Mouse (Mus musculus): ENCODE measurements at regions not wholly inside any gene's neighbourhood (a gene's known extent, or its start where the extent isn't known, plus 50 kb on each side); places are given as distances from the start of the nearest gene placed in this dataset.

- ATAC-seq (ENCODE audit: insufficient number of reproducible peaks, insufficient read depth, low FRiP score, low TSS enrichment): no peak
- no peaks in the 10 kb centered on the region for H3K4me1 ChIP-seq
- 78% methylated on average over 2 of the region's 2 CpGs for WGBS
These were observed 346.5 kb upstream of the Tenm2 start for GRCm38 (mm10) chr11:37582236-37582635.

DNA sequence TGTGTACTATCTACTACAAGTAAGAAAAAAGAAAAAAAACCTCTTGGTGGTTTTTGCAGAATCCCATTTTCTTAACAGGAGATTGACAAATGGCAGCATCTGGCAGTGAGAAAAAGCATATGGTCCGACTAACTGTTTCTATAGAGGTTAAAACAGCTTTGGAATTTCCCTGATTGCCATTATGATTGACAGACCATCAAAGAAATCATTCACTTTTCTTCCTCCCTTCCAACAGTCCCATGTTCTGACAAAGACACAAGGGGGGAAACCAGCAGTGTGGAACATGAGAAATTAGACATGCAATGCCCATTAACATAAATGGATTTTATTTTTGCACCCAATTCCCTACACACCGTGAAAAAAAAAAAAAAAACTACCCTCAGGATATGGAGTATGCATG, 297.9 kb upstream of the Tenm2 start:
- Histone ChIP-seq H3K36me3 (no peaks in the 10 kb centered on the region), H3K9me3 (no peaks in the 10 kb centered on the region), H3K4me3 (no peak overlapping the region), H3K4me2 (replicated peaks) (no peak overlapping the region), H3K27ac (no peak overlapping the region), H3K4me1 (no peaks in the 10 kb centered on the region), H3K9ac (no peak overlapping the region), H3K27me3 (no peaks in the 10 kb centered on the region)
- WGBS: 48% methylated on average over 2 of the region's 2 CpGs
- no peak for ATAC-seq (ENCODE audit: insufficient number of reproducible peaks, insufficient read depth, low FRiP score, low TSS enrichment)

More at GRCm38 (mm10) chr11:37582236-37582635, 346.5 kb upstream of the Tenm2 start:
- Histone ChIP-seq H3K36me3 (no peaks in the 10 kb centered on the region), H3K4me3 (no peak overlapping the region), H3K9me3 (no peaks in the 10 kb centered on the region), H3K9ac (no peak overlapping the region), H3K27me3 (no peaks in the 10 kb centered on the region), H3K27ac (no peak overlapping the region), H3K4me2 (replicated peaks) (no peak overlapping the region)

- no peak overlapping the region for H3K4me3 ChIP-seq
- WGBS: 28% methylated on average over 2 of the region's 2 CpGs
- ATAC-seq (ENCODE audit: insufficient number of reproducible peaks, insufficient read depth, low FRiP score, low TSS enrichment): no peak
- H3K4me1 ChIP-seq: no peaks in the 10 kb centered on the region
- H3K4me2 ChIP-seq (replicated peaks): no peak overlapping the region
- H3K36me3 ChIP-seq: no peaks in the 10 kb centered on the region
- H3K9ac ChIP-seq: no peak overlapping the region
- no peak overlapping the region for H3K27ac ChIP-seq
- H3K9me3 ChIP-seq: no peaks in the 10 kb centered on the region
- H3K27me3 ChIP-seq: no peaks in the 10 kb centered on the region
These were observed 296.7 kb upstream of the Tenm2 start for GRCm38 (mm10) chr11:37532476-37532875.

DNA sequence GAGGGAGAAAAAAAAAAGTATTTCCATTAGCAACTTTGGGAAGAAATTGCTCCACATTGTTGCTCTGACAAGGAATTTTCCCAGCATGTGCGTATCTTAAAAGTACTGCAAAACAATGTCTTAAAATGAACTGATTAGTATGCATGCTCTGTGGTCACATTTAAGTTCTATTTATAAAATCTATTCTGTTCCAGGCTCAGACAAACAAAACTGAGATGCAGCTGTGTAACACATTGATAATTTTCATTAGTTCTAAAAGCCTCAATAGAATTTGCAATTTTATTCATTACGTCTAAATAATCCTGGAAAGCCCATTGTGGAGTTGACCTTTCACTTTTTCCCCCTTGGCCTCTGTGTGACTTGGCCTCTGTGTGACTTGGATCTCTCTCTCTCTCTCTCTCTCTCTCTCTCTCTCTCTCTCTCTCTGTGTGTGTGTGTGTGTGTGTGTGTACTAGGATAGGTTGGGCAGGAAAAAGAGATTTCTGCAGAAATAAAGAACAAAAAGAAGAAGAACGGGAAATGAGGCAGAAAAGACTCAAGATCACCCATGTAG, 262.8 kb upstream of the Tenm2 start:
- no peak overlapping the region for H3K4me2 ChIP-seq (replicated peaks)
- no peaks in the 10 kb centered on the region for H3K27me3 ChIP-seq
- ATAC-seq (ENCODE audit: insufficient number of reproducible peaks, insufficient read depth, low FRiP score, low TSS enrichment): no peak
- no peak overlapping the region for H3K9ac ChIP-seq
- H3K36me3 ChIP-seq: no peaks in the 10 kb centered on the region
- 55% methylated on average over 3 of the region's 3 CpGs for WGBS
- no peak overlapping the region for H3K27ac ChIP-seq
- no peak overlapping the region for H3K4me3 ChIP-seq
- no peaks in the 10 kb centered on the region for H3K9me3 ChIP-seq
- no peaks in the 10 kb centered on the region for H3K4me1 ChIP-seq

DNA sequence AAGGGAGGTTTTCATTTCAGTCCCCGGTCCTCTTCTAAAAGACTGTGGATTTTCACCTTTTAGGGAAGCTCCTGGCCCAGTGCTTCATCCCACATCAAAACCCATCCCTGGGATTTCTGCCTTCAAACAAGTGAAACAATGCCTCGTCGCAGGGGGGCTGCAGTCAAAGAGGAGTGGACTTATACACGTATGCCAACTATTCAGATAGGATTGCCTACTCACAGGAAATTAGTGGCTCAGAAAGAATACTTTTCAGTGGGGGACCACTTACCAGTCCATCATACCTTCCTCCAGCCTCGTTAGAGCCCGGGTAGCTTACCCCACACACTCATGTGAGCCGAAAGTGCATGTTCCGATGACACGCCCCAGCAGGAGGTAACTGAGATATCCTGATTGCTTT, 262.1 kb upstream of the Tenm2 start:
- Histone ChIP-seq H3K27ac (no peak overlapping the region), H3K4me2 (replicated peaks) (no peak overlapping the region), H3K4me1 (no peaks in the 10 kb centered on the region), H3K9me3 (no peaks in the 10 kb centered on the region), H3K9ac (no peak overlapping the region), H3K36me3 (no peaks in the 10 kb centered on the region), H3K4me3 (no peak overlapping the region), H3K27me3 (no peaks in the 10 kb centered on the region)
- ATAC-seq (ENCODE audit: insufficient number of reproducible peaks, insufficient read depth, low FRiP score, low TSS enrichment): no peak
- WGBS: 50% methylated on average over 9 of the region's 9 CpGs

- Histone ChIP-seq H3K4me2 (replicated peaks) (no peak overlapping the region), H3K27me3 (no peaks in the 10 kb centered on the region), H3K9ac (no peak overlapping the region), H3K4me1 (no peaks in the 10 kb centered on the region), H3K9me3 (no peaks in the 10 kb centered on the region), H3K27ac (no peak overlapping the region), H3K4me3 (no peak overlapping the region), H3K36me3 (no peaks in the 10 kb centered on the region)
- 77% methylated on average over 3 of the region's 3 CpGs for WGBS
- no peak for ATAC-seq (ENCODE audit: insufficient number of reproducible peaks, insufficient read depth, low FRiP score, low TSS enrichment)
These were observed 244.5 kb upstream of the Tenm2 start for GRCm38 (mm10) chr11:37480236-37480635.

DNA sequence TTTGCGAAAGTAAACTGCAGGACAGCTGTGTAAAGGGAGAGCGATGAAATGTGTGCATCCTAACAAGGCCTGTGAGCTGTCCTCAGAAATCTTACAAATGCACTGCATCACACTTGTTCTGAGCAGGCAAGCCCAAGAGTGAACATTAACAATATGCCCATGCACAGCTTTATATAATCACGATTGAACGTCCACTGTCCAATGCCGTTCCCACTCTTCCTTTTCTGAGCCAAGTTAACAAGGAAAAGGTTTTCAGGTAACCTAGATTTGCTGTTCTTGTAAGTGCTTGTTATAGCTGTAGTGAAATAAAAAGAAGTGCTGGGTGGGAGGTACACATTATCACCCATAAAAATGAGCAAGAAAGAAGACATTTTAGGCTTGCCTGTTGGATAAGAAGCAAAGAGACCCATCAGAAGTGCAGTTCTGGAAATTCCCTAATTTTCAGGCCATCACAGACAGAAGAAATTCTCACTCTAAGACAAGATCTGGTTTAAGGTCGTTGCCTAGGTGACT, 243.3 kb upstream of the Tenm2 start:
- Histone ChIP-seq H3K9me3 (no peaks in the 10 kb centered on the region), H3K36me3 (no peaks in the 10 kb centered on the region), H3K27ac (no peak overlapping the region), H3K4me2 (replicated peaks) (no peak overlapping the region), H3K9ac (no peak overlapping the region), H3K4me3 (no peak overlapping the region), H3K4me1 (no peaks in the 10 kb centered on the region), H3K27me3 (no peaks in the 10 kb centered on the region)
- ATAC-seq (ENCODE audit: insufficient number of reproducible peaks, insufficient read depth, low FRiP score, low TSS enrichment): no peak
- 86% methylated on average over 6 of the region's 6 CpGs for WGBS

GRCm38 (mm10) chr11:37474068-37474467, 238.3 kb upstream of the Tenm2 start:
- H3K4me3 ChIP-seq: no peak overlapping the region
- no peak overlapping the region for H3K9ac ChIP-seq
- H3K4me1 ChIP-seq: no peaks in the 10 kb centered on the region
- H3K27ac ChIP-seq: no peak overlapping the region
- no peak overlapping the region for H3K4me2 ChIP-seq (replicated peaks)
- no peaks in the 10 kb centered on the region for H3K9me3 ChIP-seq
- H3K27me3 ChIP-seq: no peaks in the 10 kb centered on the region
- H3K36me3 ChIP-seq: no peaks in the 10 kb centered on the region
- WGBS: 58% methylated on average over 6 of the region's 6 CpGs
- ATAC-seq (ENCODE audit: insufficient number of reproducible peaks, insufficient read depth, low FRiP score, low TSS enrichment): no peak

- H3K36me3 ChIP-seq: no peaks in the 10 kb centered on the region
- no peak for ATAC-seq (ENCODE audit: insufficient number of reproducible peaks, insufficient read depth, low FRiP score, low TSS enrichment)
- no peaks in the 10 kb centered on the region for H3K27me3 ChIP-seq
- H3K9ac ChIP-seq: no peak overlapping the region
- no peaks in the 10 kb centered on the region for H3K4me1 ChIP-seq
- H3K27ac ChIP-seq: no peak overlapping the region
- H3K9me3 ChIP-seq: no peaks in the 10 kb centered on the region
- no peak overlapping the region for H3K4me2 ChIP-seq (replicated peaks)
- 85% methylated on average over 9 of the region's 9 CpGs for WGBS
- H3K4me3 ChIP-seq: no peak overlapping the region
These were observed 228.1 kb upstream of the Tenm2 start for GRCm38 (mm10) chr11:37463658-37464420.

- Histone ChIP-seq H3K27me3 (no peaks in the 10 kb centered on the region), H3K9ac (no peak overlapping the region), H3K4me3 (no peak overlapping the region), H3K4me2 (replicated peaks) (no peak overlapping the region), H3K9me3 (no peaks in the 10 kb centered on the region), H3K4me1 (no peaks in the 10 kb centered on the region), H3K27ac (no peak overlapping the region), H3K36me3 (no peaks in the 10 kb centered on the region)
- 75% methylated on average over 4 of the region's 4 CpGs for WGBS
- no peak for ATAC-seq (ENCODE audit: insufficient number of reproducible peaks, insufficient read depth, low FRiP score, low TSS enrichment)
These were observed 226.6 kb upstream of the Tenm2 start for GRCm38 (mm10) chr11:37462375-37462774.

DNA sequence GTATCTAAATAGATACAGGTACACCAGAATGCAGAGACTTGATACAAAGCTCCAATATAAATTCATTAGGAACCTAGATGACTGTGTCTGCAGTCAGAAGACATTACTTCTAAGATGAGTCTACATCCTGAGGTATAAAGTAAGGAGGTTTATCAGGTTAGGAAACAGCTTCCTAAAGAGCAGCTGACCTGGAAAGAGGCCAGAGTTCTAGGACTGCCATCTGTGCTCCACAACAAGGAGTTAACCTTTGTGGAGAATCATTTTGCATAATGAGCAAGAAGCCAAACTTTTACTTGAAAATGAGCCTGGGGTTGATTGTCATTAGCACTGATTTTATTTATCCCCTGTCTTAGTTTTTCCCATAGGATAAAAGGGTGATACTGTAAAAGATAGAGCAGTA, 211.6 kb upstream of the Tenm2 start:
- Histone ChIP-seq H3K27me3 (no peaks in the 10 kb centered on the region), H3K4me3 (no peak overlapping the region), H3K36me3 (no peaks in the 10 kb centered on the region), H3K9me3 (no peaks in the 10 kb centered on the region), H3K9ac (no peak overlapping the region), H3K4me2 (replicated peaks) (no peak overlapping the region), H3K4me1 (no peaks in the 10 kb centered on the region), H3K27ac (no peak overlapping the region)
- no peak for ATAC-seq (ENCODE audit: insufficient number of reproducible peaks, insufficient read depth, low FRiP score, low TSS enrichment)

DNA sequence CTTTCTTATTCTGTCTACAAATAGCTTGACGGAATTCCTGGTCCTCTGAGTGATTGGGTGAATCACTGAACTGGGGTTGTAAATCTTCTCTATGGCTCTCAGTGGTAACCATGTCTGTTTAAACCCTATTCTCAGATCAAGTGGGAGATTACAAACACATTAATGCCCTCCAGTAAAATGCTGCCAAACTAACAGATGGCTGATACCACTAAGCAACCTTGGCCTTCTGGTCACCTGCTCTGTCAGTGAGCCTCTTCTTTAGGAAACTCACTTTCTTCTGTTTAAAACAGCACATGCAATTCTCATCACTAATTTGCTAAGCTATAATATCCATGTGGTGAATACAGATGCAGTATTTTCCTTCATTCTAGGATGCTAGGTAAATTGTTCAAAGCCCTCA, 210.9 kb upstream of the Tenm2 start:
- Histone ChIP-seq H3K36me3 (no peaks in the 10 kb centered on the region), H3K27me3 (no peaks in the 10 kb centered on the region), H3K9me3 (no peaks in the 10 kb centered on the region), H3K9ac (no peak overlapping the region), H3K4me1 (no peaks in the 10 kb centered on the region), H3K4me2 (replicated peaks) (no peak overlapping the region), H3K27ac (no peak overlapping the region), H3K4me3 (no peak overlapping the region)
- WGBS: 87% methylated on average over 1 of the region's 1 CpGs
- ATAC-seq (ENCODE audit: insufficient number of reproducible peaks, insufficient read depth, low FRiP score, low TSS enrichment): no peak
